Mouse (Mus musculus) layer of hippocampus, adult 18-20 months (tissue): ENCODE results near the gene Dnhd1. TPM values are rescaled to one million over a fixed set of nuclear protein-coding genes. Genes with fewer than 3 reads are reported as not detected.
"Not testable (repeated sequence)": the region's sequence is repeated elsewhere in the genome, so short reads cannot be mapped to it uniquely, and the experiment has no call there.

Experiments
- DNase-seq, 2 experiments: peaks; one replicate each; pipeline ENCODE4 v3.0.0; 2022; ENCODE audit warnings: low spot score in 2 of 2
- total RNA-seq, 2 experiments: library from RNA; stranded (reverse); gene quantifications; 2 replicates each; pipeline ENCODE4 v1.2.3; 2021

The Dnhd1 gene
- total RNA-seq, 2 experiments from 2014 or later: 3.9 to 7.0 TPM

DNA sequence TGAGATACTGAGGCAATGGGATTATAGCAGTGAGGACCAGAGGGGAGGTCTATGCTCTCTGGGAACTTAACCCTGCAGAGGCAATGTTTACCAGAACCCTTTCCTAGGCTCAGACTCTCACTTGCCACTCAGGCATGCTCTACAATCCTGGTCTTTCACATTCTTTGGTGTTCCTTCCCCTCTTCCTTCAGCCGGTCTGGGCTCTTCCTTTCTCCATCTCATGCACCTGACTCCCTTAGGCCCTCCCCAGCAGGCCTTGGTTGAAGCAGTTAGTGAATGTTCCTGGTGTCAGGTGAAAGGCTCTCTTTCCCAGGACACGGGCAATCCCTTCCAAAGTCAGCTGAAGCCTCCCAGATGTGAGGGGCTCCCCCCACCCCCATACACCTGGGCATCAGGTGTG, 10.9 kb upstream of the Dnhd1 start, which contains the start of gene Timm10b:
Timm10b (plus strand) TSS at position 301 of the 400 bp plus-strand sequence.
- DNase-seq: no peak

DNA sequence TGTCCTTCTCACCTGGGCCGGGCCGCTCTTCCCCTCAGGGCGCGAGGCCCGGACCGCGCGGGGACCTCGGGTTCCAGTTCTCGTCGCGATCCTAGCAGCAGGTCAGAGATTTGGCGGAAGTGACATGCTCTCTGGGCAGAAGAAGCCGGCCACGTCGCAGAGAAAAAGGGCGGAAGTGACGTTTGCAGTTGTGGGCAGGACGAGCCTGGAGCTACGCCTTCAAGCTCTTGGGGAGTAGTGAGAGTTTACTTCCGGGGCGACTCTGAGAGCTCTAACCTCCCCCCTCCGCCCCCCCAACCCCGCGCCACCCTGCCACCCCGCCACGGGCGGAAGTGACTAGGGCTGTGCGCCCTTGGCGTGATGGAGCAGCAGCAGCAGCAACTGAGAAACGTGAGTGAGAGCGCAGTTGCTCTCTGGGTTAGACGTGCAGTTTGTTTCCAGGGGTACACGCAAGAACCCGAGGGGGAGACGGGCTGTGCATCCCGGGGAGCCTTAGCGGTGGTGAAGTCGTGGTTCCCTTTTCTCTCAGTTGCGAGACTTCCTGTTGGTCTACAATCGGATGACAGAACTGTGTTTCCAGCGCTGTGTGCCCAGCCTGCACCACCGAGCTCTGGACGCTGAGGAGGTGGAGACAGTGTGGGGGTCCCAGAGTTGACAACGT, 10.3 kb upstream of the Dnhd1 start, which contains the start of the genes Arfip2 and Gm45799:
Arfip2 (minus strand) TSS at position 184 of the 661 bp plus-strand sequence.
Gm45799 (plus strand) TSS at position 320 of the 661 bp plus-strand sequence.
- DNase-seq: peak; percentile 96 to 99

DNA sequence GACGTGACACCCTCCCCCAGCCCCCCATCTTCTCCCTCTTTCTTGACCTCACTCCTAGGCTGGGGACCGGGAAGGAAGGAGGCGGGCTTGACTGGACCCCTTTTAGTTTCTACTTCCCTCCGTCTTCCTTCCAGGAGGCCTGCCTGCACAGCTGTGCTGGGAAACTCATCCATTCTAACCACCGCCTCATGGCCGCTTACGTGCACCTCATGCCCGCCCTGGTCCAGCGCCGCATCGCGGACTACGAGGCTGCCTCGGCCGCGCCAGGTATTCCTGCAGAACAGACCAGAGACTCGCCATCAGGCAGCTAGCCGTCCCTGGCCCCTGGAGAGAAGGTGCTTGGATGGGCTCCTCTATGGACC, 9.8 kb upstream of the Dnhd1 start:
- DNase-seq: no peak

DNA sequence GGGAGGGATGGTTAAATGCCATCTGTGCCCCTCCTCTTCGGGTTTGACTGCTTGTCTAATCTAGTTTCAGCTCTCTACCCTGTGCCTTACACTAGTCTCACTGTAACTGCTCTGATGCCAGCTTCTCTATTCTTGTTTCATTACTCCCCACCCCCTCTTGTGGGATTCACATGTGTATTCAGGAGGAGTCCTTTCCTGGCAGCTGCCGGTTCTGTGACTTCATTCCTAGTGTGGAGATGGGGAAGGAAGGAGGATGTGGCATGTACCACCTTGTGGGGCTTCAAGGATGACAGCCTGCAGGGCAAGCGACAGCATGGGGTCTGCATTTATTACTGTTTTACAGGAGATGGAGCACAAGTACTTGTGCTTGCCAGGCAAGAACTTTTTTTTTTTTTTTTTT, 8.7 kb upstream of the Dnhd1 start:
- no peak for DNase-seq

DNA sequence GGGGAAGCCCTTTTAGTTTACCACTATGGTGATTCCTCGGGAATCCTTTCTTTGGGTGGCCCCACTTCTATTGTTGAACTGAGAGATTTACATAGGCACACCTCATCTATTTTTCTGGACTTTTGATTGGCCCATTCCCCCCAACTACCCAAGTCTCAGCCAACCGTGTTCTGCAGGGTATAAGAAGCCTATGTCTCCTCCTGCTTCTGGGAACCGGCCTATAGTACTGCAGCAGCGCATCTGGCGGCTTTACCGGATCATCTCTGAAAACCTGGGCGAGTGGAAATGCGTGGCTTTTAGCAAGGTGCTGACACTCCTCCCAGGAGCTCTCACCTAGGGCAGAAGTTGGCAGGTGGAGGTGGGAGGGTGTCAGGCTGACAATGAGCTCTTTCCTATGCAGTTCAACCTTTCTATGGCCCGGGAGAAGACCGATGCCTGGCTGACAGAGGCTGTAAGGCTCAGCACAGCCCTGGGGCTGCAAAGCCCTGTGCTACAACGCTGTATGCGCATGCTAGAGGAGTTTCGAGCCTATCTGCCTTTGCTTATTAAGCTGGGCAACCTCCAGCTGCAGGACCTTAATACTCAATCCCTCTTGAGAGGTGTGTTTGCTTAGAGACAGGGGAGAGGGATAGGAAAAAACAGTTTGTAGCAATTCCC, 35.0 kb downstream of the Dnhd1 start:
- DNase-seq: no peak

DNA sequence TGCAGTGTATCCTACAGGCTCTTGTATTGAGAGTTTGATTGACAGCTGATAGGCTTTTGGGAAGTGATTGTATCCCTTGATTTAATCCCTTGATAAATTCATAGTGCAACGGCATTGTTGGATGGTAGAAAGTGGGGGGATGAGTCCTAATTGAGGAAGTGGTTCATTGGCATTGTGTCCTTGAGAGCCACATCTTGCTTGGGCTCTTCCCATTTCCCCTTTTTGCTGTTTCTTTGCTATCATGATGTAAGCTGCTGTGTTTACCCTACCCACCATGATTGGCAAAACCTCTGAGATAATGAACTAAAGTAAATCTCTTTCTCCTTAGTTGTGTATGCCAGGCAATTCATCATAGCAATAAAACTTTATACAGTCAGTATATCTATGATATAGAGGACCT, 40.2 kb downstream of the Dnhd1 start:
- no peak for DNase-seq

DNA sequence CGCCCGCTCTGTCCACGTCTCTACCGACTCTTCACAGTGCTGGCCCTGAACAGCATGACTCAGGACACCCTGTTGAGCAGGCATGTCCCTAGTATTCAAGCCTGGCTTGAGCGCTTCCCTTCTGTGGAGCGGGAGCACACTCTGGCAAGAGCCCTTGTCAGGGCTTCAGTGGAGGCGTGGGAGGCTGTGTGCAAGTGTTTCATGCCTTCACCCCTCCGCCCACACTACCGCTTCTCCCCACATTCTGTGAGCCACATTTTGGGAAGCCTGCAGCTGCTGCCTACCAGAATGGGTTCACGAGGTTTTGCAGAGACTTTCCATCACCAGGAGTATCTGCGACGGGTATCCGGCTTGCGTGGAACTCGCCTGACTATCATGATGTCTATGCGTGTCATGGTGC, 52.6 kb downstream of the Dnhd1 start:
- peak; percentile 39 to 69 for DNase-seq

DNA sequence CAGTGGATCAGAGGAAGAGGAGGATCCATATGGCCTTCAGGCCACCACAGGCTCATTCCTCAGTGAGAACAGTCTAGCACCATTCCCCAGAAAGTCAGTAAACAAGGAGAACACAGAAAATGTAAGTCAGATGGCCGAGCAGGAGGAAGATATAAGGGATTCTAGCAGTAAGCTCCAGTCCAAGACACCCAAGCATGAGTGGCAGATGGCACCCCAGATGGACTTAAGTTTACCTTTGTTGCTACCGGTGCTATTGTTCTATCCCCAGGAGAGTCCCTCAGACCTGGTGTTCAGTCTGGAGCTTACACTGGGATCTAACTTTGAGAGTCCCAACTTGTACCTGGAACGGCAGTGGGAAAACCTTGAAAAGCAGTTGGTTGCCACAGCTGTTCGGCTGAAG, 53.2 kb downstream of the Dnhd1 start:
- DNase-seq: no peak

DNA sequence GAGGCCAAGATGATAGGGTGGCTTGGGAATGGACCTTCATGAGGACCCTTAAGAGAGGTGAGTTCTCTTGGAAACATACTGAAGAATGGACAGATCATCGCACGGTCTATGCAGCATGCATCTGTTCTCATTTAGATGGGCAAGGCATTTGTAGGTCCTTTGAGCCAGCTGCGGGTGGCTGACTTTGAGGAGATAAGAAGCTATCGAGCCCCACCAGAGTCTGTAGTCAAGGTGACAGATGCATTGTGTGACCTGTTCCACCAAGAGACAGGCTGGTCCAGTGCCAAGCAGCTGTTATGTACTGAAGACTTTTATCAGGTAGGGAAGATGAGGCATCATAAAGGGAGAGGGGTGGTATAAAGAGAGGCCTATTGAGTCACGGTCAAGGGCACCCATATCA, 58.1 kb downstream of the Dnhd1 start:
- DNase-seq: no peak

DNA sequence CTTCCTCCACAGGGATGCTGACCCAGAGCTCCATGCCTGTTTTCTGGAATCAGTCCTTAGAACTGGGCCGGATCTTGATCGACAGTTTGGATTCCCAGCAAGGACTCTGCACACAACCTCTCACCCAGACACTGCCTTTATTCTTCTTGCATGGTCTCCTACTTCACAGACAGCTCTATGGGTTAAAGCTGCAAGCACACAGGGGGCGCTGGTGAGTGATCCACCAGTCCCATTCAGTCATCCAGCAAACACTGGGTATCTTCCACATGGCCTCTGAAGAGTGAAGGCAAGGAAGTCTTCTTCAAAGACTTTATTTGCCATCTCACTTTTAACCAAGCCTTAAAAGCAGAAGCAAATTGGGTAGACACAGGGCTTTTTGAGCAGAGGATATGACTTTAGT, 64.7 kb downstream of the Dnhd1 start:
- DNase-seq: no peak

DNA sequence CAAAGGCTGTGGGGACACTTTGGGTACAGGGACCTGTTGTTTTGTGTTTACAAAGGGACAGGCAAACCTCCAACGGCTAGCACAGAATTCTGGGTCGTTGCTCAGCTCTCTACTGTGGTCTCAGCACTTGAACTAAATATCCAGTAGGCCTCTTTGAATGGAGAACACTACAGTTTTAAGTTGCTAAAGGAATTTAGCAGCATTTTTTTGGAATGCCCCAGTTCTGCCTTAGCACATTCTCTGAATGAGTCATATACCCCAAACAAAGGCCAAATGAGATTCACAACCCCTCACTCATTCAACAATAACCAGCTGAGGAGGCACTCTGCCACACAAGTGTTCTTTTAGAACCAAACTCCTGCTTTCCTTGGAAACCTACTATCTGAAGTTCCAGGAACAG, 71.3 kb downstream of the Dnhd1 start:
- DNase-seq: no peak

DNA sequence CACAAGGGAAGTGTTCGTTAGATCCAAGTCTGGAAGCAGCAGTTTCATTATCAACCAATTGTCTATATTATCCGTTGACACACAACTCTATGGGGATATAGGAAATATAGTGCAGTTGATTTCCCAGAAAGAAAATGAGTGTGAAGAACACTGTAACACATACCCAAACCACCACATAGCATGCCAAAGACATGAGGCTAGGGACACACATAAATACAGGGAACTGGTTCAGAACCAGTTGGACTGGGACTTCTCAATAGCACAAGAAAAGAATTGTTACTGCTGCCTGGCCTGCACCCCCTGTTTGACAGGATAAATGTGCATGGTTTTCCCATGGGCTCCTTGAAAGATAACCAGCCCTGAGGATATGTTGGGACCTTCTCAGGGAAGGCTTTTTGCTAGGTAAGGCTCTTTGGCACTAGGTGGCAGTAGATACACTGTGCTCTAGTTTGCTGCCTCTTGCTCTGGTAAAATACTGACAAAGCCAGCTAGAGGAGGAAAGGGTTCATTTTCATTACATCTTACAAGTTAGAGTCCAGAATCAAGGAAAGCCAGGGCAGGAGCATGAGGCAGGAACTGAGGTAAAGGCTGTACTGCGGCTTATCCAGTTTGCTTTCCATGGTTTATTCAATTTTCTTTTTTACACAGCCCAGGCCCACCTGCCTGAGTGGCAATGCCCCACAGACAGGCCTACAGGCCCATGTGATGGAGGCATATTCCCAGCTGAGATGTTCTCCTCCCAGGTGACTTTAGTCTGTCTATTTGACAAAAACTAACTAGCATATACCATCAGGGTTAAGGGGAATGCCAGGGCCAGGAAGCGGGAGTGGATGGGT, 75.7 kb downstream of the Dnhd1 start:
- peak in 1 of 2 experiments; percentile 84 for DNase-seq

DNA sequence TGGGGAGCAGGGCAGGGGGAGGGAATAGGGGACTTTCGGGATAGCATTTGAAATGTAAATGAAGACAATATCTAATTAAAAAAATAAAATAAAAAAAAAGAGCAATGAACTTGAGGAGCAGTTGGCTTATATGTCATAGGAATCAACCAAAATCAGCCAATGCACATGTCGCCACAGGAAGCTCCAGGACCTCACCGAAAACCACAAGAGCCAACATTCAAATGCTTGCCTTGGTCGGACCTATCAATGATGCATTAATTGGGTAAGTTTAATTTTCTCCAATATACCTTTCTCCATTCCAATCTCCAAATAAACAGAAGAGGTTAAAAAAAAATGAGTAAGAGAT, 76.3 kb downstream of the Dnhd1 start:
- no peak for DNase-seq

DNA sequence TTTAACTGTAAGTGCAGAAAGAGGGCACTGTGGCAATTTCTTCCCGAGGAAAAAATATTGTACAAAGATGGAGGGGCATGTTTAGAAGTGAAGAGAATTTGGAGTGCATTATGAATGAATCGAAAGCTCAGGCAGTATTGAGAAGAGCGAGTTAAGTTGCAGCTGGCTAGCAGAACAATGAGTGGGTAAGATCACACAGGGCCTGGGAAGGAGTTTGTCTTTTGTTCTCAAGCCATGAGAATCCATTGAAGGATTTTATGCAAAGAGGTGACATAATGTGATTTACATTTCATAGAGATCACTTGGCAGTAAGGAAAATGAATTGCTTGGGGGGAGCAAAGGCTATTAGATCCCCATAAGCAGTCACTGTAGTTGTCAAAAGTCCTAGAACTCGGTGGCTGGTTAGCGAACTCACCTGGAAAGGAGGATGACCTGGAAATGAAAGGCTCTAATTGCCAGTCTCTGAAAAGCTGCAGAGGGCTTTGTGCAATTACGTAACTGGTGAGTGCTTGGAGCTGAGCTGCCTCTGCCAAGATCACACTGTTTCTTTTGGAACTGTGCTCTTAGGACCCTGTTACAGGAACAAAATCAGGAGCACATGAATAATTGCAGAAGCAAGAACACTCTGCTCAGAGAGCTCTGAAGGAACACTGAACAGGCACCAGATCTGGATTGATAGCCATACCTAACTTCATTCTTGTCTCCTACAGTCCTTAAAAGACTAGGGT, 78.2 kb downstream of the Dnhd1 start:
- peak in 1 of 2 experiments; percentile 81 for DNase-seq

DNA sequence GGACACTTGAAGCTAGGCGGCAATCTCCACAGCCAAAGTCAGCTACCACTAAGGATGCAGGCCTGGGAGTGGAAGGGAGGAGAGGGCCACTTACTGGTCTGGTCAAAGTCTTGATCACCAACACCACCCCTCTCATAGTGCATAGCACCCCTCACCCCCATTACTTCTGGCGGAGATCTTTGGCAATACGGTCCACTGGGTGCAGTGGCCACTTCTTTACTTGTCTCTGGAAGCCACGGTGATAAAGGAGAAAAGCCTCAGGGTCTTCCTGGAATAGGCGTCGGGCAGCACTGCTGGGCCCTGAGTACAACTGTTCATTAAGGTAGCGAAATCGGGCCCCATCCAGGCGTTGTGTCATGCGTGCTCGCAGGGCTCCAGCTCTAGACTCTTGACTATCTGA, 83.2 kb downstream of the Dnhd1 start:
- DNase-seq: no peak

DNA sequence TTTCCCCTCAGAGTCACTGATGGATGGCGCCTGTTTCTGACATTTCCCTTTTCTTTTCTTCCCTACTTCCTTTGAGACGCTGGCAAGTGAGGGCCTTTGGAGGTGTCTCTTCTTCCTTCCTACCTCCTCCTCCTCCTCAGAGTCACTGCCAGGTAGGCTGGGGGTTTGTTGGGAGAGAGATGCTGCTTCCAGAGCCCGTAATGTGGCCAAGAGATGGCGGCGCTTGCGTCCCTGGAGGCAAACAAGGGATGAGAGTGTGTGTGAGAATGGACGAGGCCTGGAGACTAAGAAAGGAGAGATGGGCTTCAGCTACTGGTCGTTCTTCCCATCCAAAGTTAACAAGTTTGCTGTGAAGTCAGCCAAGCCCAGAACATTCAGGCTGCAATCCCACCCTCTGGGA, 84.2 kb downstream of the Dnhd1 start:
- DNase-seq: no peak

DNA sequence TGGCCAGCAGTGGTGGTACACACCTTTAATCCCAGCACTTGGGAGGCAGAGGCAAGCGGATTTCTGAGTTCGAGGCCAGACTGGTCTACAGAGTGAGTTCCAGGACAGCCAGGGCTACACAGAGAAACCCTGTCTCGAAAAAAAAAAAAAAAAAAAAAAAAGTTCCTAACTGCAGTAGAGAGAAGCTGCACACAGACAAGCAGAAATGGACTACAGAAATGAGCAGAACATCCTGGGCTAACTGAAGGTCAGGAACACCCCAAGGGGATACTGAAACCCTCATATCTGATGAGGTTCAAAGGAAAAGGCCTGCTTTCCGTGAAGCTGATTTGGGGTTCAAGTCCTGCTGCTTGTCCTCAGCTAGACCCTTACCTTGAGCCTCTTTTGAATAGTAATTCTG, 84.8 kb downstream of the Dnhd1 start:
- DNase-seq: not testable (repeated sequence)

DNA sequence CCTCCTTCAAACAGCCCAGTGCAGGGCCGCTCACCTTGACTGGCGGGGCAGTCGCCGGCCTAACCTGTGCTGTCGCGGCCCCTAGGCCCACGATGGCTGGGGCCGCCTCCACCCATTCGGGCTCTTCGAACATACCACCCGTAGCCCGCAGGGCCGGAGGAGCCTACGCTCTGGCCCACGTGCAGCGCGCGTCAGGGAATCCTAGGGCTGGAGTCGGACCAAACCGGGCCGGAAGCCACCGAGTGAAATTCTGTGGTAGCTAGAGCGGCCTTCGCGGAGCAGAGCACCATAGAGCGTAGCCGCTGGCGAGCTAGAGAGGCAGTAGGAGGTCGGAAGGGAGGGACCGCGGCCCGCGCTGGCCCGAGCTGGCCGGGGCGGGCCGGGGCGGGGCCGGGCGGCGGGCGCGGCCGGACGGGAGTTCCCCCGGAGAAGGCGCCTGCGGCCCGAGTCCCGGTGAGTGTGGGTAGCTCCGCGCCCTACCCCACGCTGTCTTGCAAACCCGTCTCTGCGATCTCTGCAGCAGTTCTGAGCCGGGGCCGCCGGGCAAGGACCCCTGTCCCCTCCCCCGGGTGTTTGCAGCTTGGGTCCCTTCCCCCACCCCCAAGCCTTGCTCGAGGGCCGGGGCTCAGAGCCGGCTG, 85.8 kb downstream of the Dnhd1 start, which contains the start of gene Ilk:
Ilk (plus strand) TSS at position 329 of the 638 bp plus-strand sequence.
- peak; percentile 89 to 96 for DNase-seq

DNA sequence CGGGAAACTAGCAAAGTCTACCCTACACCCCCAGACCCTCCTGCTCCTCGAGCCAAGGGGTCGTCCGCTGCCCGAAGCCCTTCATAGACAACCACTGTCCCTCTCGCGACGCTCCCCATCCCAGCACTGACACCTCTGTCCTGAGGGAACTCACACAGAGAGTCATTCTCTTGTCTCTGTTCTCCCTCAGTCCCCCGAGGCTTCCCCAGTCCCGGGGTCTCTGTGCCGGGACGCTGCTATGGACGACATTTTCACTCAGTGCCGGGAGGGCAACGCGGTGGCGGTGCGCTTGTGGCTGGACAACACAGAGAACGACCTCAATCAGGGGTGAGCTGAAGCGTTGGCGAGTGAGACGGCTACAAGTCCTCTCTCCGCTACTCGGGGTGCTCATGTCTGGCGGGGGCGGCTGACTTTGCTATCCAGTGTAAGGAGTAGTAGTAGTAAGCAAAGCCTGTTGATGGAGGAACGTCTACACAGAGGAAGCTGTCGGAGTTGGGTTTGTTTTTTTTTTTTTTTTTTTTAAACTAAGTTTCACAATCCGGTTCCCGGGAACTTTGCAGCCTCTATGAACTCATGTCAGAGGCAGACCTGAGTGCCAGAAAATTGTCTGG, 86.4 kb downstream of the Dnhd1 start, which contains the start of gene Rrp8:
Rrp8 (minus strand) TSS at position 475 of the 611 bp plus-strand sequence.
- peak in 1 of 2 experiments; percentile 38 for DNase-seq

DNA sequence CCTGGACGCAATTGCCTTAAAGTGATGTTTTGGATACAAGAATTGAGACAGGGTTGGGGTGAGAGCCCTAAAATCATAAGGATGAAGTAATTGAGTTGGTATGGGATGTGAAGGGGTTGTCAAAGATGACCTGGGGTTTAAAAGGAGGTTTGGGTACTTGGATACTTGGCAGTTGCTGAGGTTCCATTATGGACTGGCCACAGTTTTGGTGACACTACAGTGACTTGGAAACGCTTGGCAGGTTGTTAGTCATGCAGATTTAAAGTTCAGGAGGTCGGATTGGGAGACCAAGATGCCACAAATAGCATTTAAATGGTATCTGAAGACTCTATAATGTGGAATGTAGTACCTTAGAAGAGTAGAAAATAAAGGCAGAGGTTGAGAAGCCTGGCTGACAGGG, 87.0 kb downstream of the Dnhd1 start:
- DNase-seq: no peak
